Mouse (Mus musculus) lung, embryonic 15.5 days (tissue): ENCODE measurements at regions not wholly inside any gene's neighbourhood (a gene's known extent, or its start where the extent isn't known, plus 50 kb on each side); places are given as distances from the start of the nearest gene placed in this dataset.
A peak's percentile ranks its signal among the peaks of the same experiment; 100 is the strongest.
"Not testable (repeated sequence)": the region's sequence is repeated elsewhere in the genome, so short reads cannot be mapped to it uniquely, and the experiment has no call there.

Experiments
- ATAC-seq: fragments of 200-750 bp; cut with Nextera tagmentation; 2 replicates; pipeline ENCODE4 v1.8.0; 2017; ENCODE audit warnings: moderate number of reproducible peaks, borderline replicate concordance; ENCODE audit not compliant: low FRiP score, low TSS enrichment; ENCODE audit errors: extremely low read depth
- H3K27ac ChIP-seq: fragments of 300-500 bp; sonication (generic); 2 replicates; pipeline ENCODE4 v1.5.1; 2015; ENCODE audit warnings: moderate library complexity, mild to moderate bottlenecking, inconsistent platforms
- H3K27me3 ChIP-seq: fragments of 300-500 bp; sonication (generic); 2 replicates; pipeline ENCODE4 v1.6.1; 2015; ENCODE audit warnings: inconsistent platforms
- H3K36me3 ChIP-seq: fragments of 300-500 bp; sonication (generic); 2 replicates; pipeline ENCODE4 v1.6.1; 2015; ENCODE audit warnings: inconsistent platforms
- H3K4me1 ChIP-seq: fragments of 300-500 bp; sonication (generic); 2 replicates; pipeline ENCODE4 v1.6.1; 2015; ENCODE audit warnings: inconsistent platforms
- H3K4me2 ChIP-seq: fragments of 300-500 bp; sonication (generic); 2 replicates; pipeline ENCODE4 v1.6.1; 2015; ENCODE audit warnings: inconsistent platforms, mild to moderate bottlenecking, moderate library complexity
- H3K4me3 ChIP-seq: fragments of 300-500 bp; sonication (generic); 2 replicates; pipeline ENCODE4 v1.5.1; 2015; ENCODE audit warnings: mild to moderate bottlenecking, inconsistent platforms
- H3K9ac ChIP-seq: fragments of 300-500 bp; sonication (generic); 2 replicates; pipeline ENCODE4 v1.6.1; 2015; ENCODE audit warnings: inconsistent platforms
- H3K9me3 ChIP-seq: fragments of 300-500 bp; sonication (generic); 2 replicates; pipeline ENCODE4 v1.6.1; 2016; ENCODE audit warnings: inconsistent platforms
- WGBS: fragments of 180-500 bp; shearing (Covaris S2); methylation state at CpG from one replicate; pipeline ENCODE4 v1.1.7; 2015; 5-methylcytosine and 5-hydroxymethylcytosine counted together

DNA sequence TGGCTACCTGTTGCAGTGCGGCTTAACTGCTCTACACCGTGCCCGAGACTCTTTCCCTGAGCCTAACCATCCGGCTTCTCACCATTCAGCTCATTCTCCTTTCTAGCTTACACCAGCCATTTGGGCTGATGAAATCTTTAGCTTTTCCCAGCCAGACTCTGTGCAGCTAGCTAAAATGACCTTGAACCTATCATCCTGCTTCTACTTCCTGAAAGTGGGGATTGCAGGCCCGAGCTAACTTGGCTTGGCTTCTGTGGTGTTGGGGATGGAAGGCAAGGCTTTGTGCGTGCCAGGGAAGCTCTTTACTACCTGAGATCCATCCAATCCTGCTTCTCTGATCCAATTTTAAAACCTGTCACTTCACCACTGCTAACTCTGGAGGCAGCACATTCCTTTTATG is 128.3 kb downstream of the Kcnrg start:
- H3K27ac ChIP-seq, result no peak overlapping the region
- WGBS, result 79% methylated on average over 6 of the region's 6 CpGs
- no peak overlapping the region for H3K4me3 ChIP-seq

DNA sequence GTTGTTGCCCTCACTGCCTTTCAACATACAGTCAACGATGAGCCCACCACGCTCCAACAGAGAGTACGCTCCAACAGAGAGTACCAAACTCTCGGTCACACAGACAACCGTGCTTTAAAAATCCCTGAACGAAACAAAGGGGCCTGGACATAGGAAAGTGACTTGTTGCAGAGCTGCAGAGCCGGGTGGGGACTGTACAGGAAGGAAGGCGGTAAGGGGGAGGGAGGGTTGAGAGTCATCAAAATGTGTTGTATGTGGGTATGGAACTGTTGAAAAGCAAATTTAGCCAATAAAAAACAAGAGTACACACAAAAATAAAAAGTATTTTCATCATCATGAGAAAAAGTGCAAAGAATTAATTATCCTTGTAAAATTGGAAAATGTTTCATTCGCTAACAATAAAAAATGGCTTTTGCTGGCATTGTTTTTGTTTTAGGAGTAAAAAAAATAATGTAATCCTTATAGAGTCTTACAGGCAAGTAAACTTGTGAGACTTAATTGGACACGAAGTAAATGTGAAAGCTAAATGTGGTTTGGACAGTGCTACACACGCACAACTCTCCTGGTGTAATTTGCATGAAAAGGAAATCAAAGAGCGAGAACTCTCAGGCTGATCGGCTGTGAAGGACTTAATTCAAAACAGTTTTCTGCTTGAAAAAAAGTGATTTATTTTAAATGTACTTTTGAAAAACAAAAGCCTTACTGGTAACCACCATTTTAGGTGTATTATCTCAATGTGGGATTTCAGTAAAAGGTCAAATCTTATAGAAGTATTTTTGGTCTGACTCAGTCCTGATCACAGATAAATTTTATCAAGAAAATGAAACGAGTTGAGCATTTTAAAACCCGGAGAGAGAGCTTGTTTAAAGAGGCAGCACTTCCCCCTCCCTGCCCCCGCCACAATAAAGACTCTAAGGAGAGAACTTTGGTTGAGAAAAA is 129.4 kb downstream of the Kcnrg start:
- H3K4me2 ChIP-seq, result no peak overlapping the region

More for the DNA sequence above, 128.3 kb downstream of the Kcnrg start:
- Histone ChIP-seq H3K4me1 (0 out of 2 replicates have a peak, but pooled peaks cover 4% of the 10 kb centered on the region), H3K36me3 (no peaks in the 10 kb centered on the region), H3K4me2 (no peak overlapping the region), H3K27me3 (no peaks in the 10 kb centered on the region), H3K9ac (no peak overlapping the region), H3K9me3 (no peaks in the 10 kb centered on the region)
- ATAC-seq, result no peak

DNA sequence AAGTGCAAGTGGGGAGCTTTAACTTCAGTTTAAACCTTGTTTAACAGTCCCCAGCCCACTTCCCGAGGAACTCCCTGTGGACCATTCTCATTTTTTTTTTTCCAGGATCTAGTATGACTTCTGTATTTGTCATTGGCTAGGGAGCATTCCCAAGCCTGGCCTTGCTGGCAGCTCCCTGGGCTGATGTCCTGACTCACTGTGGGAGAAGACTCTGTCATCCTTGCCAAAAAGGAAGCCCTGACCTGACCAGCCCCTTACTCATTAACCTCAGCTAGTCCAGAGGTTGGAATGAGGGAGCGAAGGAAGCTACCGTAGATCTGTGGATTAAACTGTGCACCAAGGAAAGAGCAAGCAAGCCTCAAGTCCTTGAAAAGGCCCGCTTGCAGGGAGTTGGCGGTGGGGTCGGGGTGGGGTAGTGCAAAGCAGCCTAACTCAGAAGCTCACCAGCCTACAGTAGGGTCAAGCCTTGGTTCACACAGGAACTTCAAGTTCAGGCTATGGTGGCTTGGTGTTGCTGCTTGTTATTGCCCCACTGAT is 130.3 kb downstream of the Kcnrg start:
- H3K9me3 ChIP-seq, result no peaks in the 10 kb centered on the region
- H3K4me3 ChIP-seq, result no peak overlapping the region
- no peak for ATAC-seq
- 0 out of 2 replicates have a peak, but pooled peaks cover 4% of the 10 kb centered on the region for H3K4me1 ChIP-seq
- H3K27me3 ChIP-seq, result no peaks in the 10 kb centered on the region
- 70% methylated on average over 6 of the region's 6 CpGs for WGBS
- H3K4me2 ChIP-seq, result no peak overlapping the region
- H3K27ac ChIP-seq, result no peak overlapping the region
- no peak overlapping the region for H3K9ac ChIP-seq
- no peaks in the 10 kb centered on the region for H3K36me3 ChIP-seq

More for the DNA sequence above, 129.4 kb downstream of the Kcnrg start:
- no peaks in the 10 kb centered on the region for H3K36me3 ChIP-seq
- 44% methylated on average over 16 of the region's 16 CpGs for WGBS
- no peak overlapping the region for H3K27ac ChIP-seq
- H3K9me3 ChIP-seq, result no peaks in the 10 kb centered on the region
- 0 out of 2 replicates have a peak, but pooled peaks cover 4% of the 10 kb centered on the region for H3K4me1 ChIP-seq
- ATAC-seq, result no peak
- H3K9ac ChIP-seq, result no peak overlapping the region
- no peak overlapping the region for H3K4me3 ChIP-seq
- no peaks in the 10 kb centered on the region for H3K27me3 ChIP-seq

DNA sequence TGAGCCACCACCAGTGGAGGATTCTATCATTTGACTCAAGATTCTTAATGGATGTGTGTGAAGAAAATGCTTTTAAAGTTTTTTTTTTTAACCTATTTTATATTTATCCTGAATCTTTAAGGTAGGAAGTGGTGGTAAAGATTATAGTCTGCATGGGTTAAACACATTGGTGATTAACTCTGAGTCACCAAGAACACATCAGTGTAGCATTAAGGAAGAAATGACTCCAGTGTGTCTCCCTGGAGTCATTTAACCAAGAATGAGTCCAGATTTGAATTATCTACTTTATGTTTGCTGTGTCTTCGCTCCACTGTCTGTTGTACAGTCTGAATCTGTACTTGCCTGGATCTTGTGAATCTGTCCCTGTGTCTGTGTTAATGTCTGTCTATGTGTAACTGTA is 132.2 kb downstream of the Kcnrg start:
- WGBS, result 81% methylated on average over 1 of the region's 1 CpGs
- Histone ChIP-seq H3K4me2 (no peak overlapping the region), H3K9me3 (no peaks in the 10 kb centered on the region), H3K4me3 (no peak overlapping the region), H3K9ac (no peak overlapping the region), H3K36me3 (no peaks in the 10 kb centered on the region), H3K27me3 (no peaks in the 10 kb centered on the region), H3K27ac (no peak overlapping the region), H3K4me1 (0 out of 2 replicates have a peak, but pooled peaks cover 6% of the 10 kb centered on the region)
- no peak for ATAC-seq

DNA sequence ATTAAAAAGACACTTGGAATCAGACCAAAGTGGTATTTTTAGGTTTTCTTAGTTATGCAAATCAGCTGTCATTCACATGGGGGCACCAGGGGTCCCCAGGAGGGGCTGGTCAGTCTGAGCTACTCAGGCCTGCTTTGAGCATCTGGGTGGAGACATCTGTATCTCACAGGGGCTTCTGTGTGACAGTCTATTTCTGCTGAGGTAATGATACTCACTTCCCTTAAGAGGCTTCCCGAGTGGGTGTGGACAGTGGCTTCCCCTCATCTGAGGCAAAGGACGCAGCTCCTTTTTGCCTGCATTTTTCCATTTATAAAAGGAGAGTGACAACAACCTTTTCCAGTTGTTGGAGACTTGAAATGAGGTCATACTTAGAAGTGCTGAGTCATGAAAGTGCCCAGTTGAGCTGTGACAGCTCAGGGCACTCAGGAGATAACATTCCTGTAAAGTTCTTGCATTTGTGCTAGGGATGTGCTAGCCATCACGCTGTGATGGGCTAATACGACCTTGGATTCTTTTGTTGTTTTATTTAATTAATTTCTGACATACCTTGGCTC is 136.7 kb downstream of the Kcnrg start:
- no peaks in the 10 kb centered on the region for H3K9me3 ChIP-seq
- 17% methylated on average over 4 of the region's 4 CpGs for WGBS
- no peak overlapping the region for H3K9ac ChIP-seq
- H3K4me2 ChIP-seq, result no peak overlapping the region
- H3K27ac ChIP-seq, result no peak overlapping the region
- no peak overlapping the region for H3K4me3 ChIP-seq
- no peaks in the 10 kb centered on the region for H3K27me3 ChIP-seq
- H3K36me3 ChIP-seq, result no peaks in the 10 kb centered on the region
- no peak for ATAC-seq
- 0 out of 2 replicates have a peak, but pooled peaks cover 2% of the 10 kb centered on the region for H3K4me1 ChIP-seq

DNA sequence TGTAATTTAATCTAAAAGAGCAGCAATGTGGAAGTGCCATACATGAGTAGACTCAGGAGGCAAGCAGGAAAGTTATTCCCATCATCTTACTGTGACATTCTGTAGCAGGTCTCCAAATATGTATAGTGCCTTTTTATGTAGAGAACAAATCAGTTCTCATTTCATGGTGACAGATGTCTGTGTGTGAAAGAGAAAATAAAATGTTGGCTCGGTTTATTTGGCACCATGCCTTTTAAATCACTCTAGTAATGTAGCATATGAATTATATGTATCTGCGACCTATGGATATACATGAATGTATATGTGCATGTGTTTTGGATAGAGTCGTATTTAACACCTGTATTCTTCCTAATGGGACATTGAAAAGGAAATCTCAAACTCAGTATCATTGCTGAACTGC is 146.2 kb downstream of the Kcnrg start:
- no peak overlapping the region for H3K4me2 ChIP-seq
- no peaks in the 10 kb centered on the region for H3K27me3 ChIP-seq
- ATAC-seq, result no peak
- H3K9me3 ChIP-seq, result no peaks in the 10 kb centered on the region
- no peak overlapping the region for H3K9ac ChIP-seq
- WGBS, result 69% methylated on average over 3 of the region's 3 CpGs
- H3K36me3 ChIP-seq, result no peaks in the 10 kb centered on the region
- no peak overlapping the region for H3K4me3 ChIP-seq
- H3K27ac ChIP-seq, result no peak overlapping the region
- peaks cover 6% of the 10 kb centered on the region for H3K4me1 ChIP-seq

DNA sequence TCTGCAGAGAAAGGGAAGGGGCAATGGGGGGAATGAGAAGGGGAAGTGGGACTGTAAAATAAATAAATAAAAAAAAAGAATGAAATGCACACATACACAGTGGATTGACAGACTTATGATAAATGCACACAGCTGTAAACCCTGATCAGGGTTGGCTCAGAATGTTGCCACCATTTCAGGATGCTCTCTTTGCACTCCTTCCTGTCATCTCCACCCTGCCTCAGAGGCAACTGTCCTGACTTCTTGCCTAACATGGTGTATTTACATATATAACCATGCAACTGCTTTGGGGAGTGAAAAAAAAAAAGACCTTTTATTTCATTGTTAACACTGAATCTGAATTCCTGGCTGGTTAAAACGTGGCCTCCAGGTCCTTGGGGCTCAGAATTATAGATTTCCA is 149.4 kb downstream of the Kcnrg start:
- H3K4me3 ChIP-seq, result no peak overlapping the region
- ATAC-seq, result no peak
- H3K4me2 ChIP-seq, result peak overlapping the region; percentile 52
- H3K9me3 ChIP-seq, result no peaks in the 10 kb centered on the region
- no peak overlapping the region for H3K27ac ChIP-seq
- 3% methylated on average over 1 of the region's 1 CpGs for WGBS
- peaks cover 6% of the 10 kb centered on the region for H3K4me1 ChIP-seq
- H3K36me3 ChIP-seq, result no peaks in the 10 kb centered on the region
- H3K27me3 ChIP-seq, result no peaks in the 10 kb centered on the region
- no peak overlapping the region for H3K9ac ChIP-seq

DNA sequence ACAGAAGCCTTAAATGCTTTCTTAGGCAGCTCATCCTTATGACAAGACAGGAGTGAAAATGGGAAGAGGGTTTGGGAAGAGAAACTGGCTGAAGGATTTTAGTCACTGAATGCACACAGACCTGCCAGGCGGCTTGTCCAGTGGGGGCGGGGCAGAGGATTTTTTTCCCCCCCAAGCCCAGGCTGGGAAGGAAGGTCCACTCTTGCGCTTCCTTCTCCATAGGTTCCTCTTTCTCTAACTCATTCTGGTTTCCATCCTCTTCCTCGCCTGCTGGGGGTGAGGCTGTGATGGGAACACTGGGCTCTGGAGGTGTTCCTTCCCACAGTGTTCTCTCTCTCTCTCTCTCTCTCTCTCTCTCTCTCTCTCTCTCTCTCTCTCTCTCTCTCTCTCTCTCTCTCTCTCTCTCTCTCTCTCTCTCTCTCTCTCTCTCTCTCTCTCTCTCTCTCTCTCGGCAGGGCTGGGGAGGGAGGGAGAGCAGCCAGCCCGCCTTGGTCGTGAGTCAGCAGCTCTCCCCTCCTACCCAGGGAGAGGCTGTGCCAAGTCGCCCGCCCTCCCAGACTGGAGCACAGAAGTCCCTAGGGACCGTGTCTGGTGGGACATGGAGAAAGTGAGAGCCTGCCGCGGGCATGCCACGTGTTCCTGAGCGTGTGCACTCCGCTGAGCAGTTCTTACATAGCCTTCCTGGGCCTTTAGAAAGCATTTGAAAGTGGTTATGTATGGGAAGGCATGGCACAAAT is 150.0 kb downstream of the Kcnrg start:
- Histone ChIP-seq H3K27me3 (no peaks in the 10 kb centered on the region), H3K9ac (peak overlapping the region; percentile 16; the same call in 1 of the 2 replicates), H3K36me3 (no peaks in the 10 kb centered on the region), H3K9me3 (no peaks in the 10 kb centered on the region), H3K4me1 (peaks cover 6% of the 10 kb centered on the region), H3K4me2 (peak overlapping the region; percentile 52), H3K27ac (peak overlapping the region; percentile 44; the same call in 1 of the 2 replicates), H3K4me3 (peak overlapping the region; percentile 20)
- WGBS, result 7% methylated on average over 14 of the region's 15 CpGs
- ATAC-seq, result peak; percentile 92

DNA sequence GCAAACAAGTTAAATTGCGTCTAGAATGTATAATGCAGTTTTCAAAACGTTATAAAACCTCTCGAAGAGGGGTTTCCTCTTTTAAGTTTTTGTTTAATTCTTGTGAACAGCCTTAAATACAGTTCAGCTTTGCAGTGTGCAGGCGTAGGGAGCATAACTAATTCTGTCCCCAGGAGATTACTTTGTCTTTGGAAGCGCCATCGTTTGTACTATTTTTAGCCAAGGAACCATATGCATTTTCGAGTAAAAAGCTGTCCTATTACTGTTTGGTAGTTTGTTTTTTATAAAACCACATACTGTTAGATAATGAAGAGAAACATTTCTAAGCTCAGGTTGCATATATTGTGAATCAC is 150.5 kb downstream of the Kcnrg start:
- no peaks in the 10 kb centered on the region for H3K27me3 ChIP-seq
- no peak for ATAC-seq
- H3K36me3 ChIP-seq, result no peaks in the 10 kb centered on the region
- 26% methylated on average over 7 of the region's 7 CpGs for WGBS
- peak overlapping the region; percentile 16; the same call in 1 of the 2 replicates for H3K9ac ChIP-seq
- no peaks in the 10 kb centered on the region for H3K9me3 ChIP-seq
- H3K4me3 ChIP-seq, result peak overlapping the region; percentile 20
- peak overlapping the region; percentile 52 for H3K4me2 ChIP-seq
- peaks cover 6% of the 10 kb centered on the region for H3K4me1 ChIP-seq
- H3K27ac ChIP-seq, result peak overlapping the region; percentile 44; the same call in 1 of the 2 replicates

DNA sequence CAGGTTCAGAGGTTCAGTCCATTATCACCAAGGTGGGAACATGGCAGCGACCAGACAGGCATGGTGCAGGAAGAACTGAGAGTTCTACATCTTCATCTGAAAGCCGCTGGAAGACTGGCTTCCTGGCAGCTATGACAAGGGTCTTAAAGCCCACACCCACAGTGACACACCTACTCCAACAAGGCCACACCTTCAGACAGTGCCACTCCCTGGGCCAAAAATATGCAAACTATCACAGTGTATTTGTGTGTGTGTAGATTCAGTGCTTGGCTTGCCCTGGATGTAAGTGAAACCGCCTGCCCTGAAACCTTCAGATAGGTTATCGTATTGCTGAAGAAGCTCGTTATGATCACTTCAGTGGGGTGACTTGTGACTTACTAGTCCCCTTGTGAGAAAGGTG is 151.3 kb downstream of the Kcnrg start:
- Histone ChIP-seq H3K27me3 (no peaks in the 10 kb centered on the region), H3K4me1 (peaks cover 6% of the 10 kb centered on the region), H3K27ac (no peak overlapping the region), H3K9ac (no peak overlapping the region), H3K4me2 (no peak overlapping the region), H3K36me3 (no peaks in the 10 kb centered on the region), H3K9me3 (no peaks in the 10 kb centered on the region), H3K4me3 (no peak overlapping the region)
- no peak for ATAC-seq
- 83% methylated on average over 5 of the region's 5 CpGs for WGBS

DNA sequence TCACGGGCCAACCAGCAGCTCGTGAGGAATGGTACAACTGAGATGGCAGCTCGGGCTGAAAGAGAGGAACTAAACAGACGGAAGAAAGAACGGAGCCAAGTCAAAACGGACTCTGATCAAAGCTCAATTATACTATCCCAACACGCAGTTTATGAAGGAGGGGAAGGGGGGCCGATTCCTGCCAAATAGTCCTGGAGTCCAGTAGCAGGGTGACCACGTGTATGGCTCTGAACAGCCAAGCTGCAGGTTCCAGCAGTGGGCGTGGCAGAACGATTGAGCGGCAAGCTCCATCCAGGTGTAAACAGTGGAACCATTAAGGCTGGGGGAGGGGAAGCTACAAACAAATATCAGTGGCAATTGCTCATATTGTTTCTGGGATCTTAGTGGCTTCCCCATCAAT is 152.9 kb downstream of the Kcnrg start:
- H3K27me3 ChIP-seq, H3K9me3 ChIP-seq, H3K9ac ChIP-seq, H3K36me3 ChIP-seq, H3K27ac ChIP-seq, H3K4me2 ChIP-seq, ATAC-seq, H3K4me3 ChIP-seq, H3K4me1 ChIP-seq: not testable (repeated sequence)
- WGBS, result 74% methylated on average over 12 of the region's 12 CpGs
